Mouse (Mus musculus) lung, embryonic 16.5 days (tissue): Measurements from ENCODE around the gene Rhag. TPM values are rescaled to one million over a fixed set of nuclear protein-coding genes. Genes with fewer than 3 reads are reported as not detected.

Experiments
- ATAC-seq: fragments of 200-750 bp; cut with Nextera tagmentation; 2 replicates; pipeline ENCODE4 v1.8.0; 2017; ENCODE audit warnings: low read depth, mild to moderate bottlenecking, moderate library complexity
- H3K27ac ChIP-seq: fragments of 300-500 bp; sonication (generic); 2 replicates; pipeline ENCODE4 v1.5.1; 2014; ENCODE audit warnings: mild to moderate bottlenecking, control low read depth, low read length
- H3K27me3 ChIP-seq: fragments of 300-500 bp; sonication (generic); 2 replicates; pipeline ENCODE4 v1.6.1; 2014; ENCODE audit warnings: low read depth, low read length, mixed read lengths; ENCODE audit not compliant: control insufficient read depth, insufficient read depth
- H3K36me3 ChIP-seq: fragments of 300-500 bp; sonication (generic); 2 replicates; pipeline ENCODE4 v1.6.1; 2014; ENCODE audit warnings: low read length; ENCODE audit not compliant: control insufficient read depth, insufficient read depth
- H3K4me1 ChIP-seq: fragments of 300-500 bp; sonication (generic); replicated peaks from 2 replicates; pipeline ENCODE4 v1.6.1; 2014; ENCODE audit warnings: low read length, mixed read lengths; ENCODE audit not compliant: control insufficient read depth, insufficient read depth
- H3K4me2 ChIP-seq: fragments of 300-500 bp; sonication (generic); 2 replicates; pipeline ENCODE4 v1.6.1; 2014; ENCODE audit warnings: low read depth, low read length, control low read depth
- H3K4me3 ChIP-seq: fragments of 300-500 bp; sonication (generic); 2 replicates; pipeline ENCODE4 v1.5.1; 2014; ENCODE audit warnings: mild to moderate bottlenecking, low read length, control low read depth
- H3K9ac ChIP-seq: fragments of 300-500 bp; sonication (generic); 2 replicates; pipeline ENCODE4 v1.6.1; 2014; ENCODE audit warnings: low read length, control low read depth
- H3K9me3 ChIP-seq: fragments of 300-500 bp; sonication (generic); 2 replicates; pipeline ENCODE4 v1.6.1; 2016; ENCODE audit warnings: low read length; ENCODE audit not compliant: control insufficient read depth
- WGBS: fragments of 180-500 bp; shearing (Covaris S2); extraction: QIAGEN DNeasy Blood & Tissue Kit; methylation state at CpG from one replicate; pipeline ENCODE4 v1.1.7; 2014; 5-methylcytosine and 5-hydroxymethylcytosine counted together
- polyA plus RNA-seq: library from polyadenylated mRNA; unstranded; fragments of >200 nt; fragmentation: Nextera tagmentation; extraction: Ambion mirVana; gene quantifications from 2 replicates; pipeline ENCODE4 v1.2.1, GENCODE M21; 2015

The Rhag gene
- 0.83 and 2.2 TPM in 2 replicates for polyA plus RNA-seq

DNA sequence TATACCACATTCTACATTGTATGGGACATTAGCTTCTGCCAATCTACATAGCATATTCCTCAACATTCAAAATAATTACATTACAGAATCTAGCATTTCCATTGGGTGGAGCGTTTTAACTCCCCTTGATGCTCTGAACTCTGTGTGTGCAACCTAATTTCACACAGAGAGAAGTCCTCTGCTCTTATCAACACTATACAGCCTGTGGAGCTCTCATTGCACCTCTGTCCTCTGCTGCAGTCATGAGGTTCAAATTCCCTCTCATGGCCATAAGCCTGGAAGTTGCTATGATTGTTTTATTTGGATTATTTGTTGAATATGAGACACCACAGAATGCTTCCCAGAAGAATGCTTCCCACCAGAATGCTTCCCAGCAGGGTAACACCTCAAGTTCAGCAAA lies at the start of gene Rhag:
Gene Rhag (plus strand): TSS at position 193 of the 400 bp plus-strand sequence.
- H3K27me3 ChIP-seq, result no peaks in the 10 kb centered on the region
- no peak within 1 kb of the TSS for H3K4me2 ChIP-seq
- ATAC-seq, result no peak
- no peak within 1 kb of the TSS for H3K27ac ChIP-seq
- H3K4me3 ChIP-seq, result no peak within 1 kb of the TSS
- no peak within 1 kb of the TSS for H3K9ac ChIP-seq
- no peaks in the 10 kb centered on the region; the same call in 1 of the 2 replicates for H3K4me1 ChIP-seq
- H3K9me3 ChIP-seq, result no peaks in the 10 kb centered on the region
- H3K36me3 ChIP-seq, result no peaks in the 10 kb centered on the region
- 60% methylated on average over 1 of the region's 1 CpGs for WGBS

DNA sequence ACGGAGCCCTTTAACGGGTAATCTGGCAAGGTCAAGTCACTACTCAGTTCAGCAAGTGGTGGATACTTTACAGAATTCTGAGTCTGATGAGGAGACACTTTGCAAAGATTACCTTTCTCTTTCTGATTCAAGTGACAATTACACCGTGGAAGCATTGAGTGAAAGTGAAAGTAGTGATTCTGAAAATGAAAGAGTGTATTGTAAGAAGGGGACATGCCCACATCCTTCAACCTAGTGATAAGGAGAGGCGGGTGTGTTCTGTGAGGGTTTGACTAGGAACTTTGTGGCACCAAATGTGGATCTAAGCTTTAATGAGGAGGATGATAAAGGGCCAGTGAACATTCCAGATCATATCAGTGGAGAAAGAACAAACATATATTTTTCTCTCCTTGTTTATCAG lies 47.3 kb upstream of the Rhag start:
- H3K36me3 ChIP-seq, result no peaks in the 10 kb centered on the region
- no peaks in the 10 kb centered on the region for H3K27me3 ChIP-seq
- H3K9me3 ChIP-seq, result no peaks in the 10 kb centered on the region
- no peak overlapping the region for H3K9ac ChIP-seq
- WGBS, result 68% methylated on average over 4 of the region's 4 CpGs
- H3K4me2 ChIP-seq, result no peak overlapping the region
- no peaks in the 10 kb centered on the region for H3K4me1 ChIP-seq
- H3K4me3 ChIP-seq, result no peak overlapping the region
- no peak for ATAC-seq
- H3K27ac ChIP-seq, result no peak overlapping the region

DNA sequence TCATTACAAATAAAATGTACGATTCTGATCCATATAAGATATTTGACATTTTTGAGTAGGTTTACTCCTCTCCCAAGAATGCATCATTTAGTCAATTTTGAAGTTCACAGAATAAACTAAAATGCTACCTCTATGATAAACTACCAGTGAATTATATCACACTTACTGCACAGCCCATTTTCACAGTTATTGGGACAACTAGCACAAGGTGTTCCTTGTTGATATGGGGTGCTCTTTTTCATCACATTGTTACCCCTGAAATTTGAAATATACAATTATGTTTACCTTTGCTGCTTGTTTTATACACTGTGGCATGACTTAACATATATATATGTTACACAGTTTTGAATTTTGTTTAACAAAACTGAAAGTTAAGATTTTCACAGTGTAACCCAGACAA lies 43.8 kb upstream of the Rhag start:
- Histone ChIP-seq H3K4me2 (no peak overlapping the region), H3K27ac (no peak overlapping the region), H3K36me3 (no peaks in the 10 kb centered on the region), H3K9me3 (no peaks in the 10 kb centered on the region), H3K4me1 (no peaks in the 10 kb centered on the region), H3K4me3 (no peak overlapping the region), H3K27me3 (no peaks in the 10 kb centered on the region), H3K9ac (no peak overlapping the region)
- WGBS, result 77% methylated on average over 1 of the region's 1 CpGs
- ATAC-seq, result no peak

DNA sequence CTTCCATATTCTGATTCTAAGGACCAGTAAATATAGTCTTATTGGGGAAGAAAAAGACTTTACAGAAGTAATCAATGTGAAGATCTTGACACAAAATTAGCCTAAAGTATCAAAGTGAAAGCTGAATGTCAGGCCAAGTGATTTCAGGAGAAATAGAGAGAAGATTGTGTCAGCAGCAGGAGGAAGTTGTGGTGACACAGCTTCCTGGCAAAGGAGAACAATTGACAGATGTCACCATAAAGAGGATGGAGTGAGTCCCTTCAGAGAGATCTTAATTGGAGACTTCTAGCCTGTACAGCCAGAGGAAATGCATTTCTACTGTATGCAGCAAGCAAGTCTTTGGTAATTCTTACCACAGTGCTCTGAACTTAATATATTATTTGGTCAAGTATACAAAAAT lies 21.0 kb upstream of the Rhag start:
- Histone ChIP-seq H3K4me2 (no peak overlapping the region), H3K4me3 (no peak overlapping the region), H3K4me1 (no peaks in the 10 kb centered on the region), H3K9ac (no peak overlapping the region), H3K27me3 (no peaks in the 10 kb centered on the region), H3K27ac (no peak overlapping the region), H3K36me3 (no peaks in the 10 kb centered on the region), H3K9me3 (no peaks in the 10 kb centered on the region)
- ATAC-seq, result no peak

DNA sequence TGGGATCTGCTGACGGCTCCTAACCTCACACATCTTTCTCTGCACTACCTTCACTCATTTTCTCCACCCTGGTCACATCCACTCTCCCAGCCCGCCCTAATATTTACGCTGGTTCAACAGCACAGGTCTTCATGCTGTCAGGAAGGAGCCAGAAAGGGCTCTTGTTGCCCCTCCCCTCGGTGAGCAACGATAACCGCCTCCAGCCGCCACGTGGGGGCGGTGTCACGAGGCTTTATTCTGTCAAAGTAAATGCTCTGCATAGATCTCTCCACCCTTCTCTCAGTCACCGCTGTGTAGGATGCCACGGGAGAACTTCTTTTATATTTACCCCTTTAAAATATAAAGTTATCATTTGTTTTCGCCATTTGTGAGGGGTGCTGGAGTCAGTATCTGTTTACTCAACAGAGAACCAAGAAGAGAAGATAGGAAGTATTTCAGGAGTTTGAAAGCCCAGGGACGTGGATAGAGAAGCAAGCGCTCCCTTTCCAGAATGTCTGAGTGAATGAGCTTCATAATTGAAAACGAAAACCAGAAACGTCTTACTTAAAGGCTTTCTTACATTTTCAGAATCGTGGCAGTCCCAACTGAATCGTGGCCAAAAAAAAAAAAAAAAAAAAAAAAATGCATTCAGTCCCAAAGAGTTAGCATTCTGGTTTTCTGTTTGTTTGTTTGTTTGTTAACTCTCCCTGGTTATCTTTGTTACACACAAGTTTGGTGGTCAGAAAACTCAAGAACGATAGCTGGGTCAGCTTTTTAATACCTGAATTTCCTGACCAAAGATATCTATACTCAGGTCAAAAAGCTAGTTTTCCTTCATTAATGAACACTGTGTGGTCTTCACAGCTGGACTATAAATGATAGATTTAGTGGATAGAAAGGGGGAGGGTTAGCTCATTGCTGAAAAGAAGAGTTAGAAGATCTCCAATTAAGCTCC lies 16.7 kb upstream of the Rhag start:
- H3K9ac ChIP-seq, result no peak overlapping the region
- H3K4me3 ChIP-seq, result no peak overlapping the region
- H3K27me3 ChIP-seq, result no peaks in the 10 kb centered on the region
- ATAC-seq, result peak; percentile 57; the same call in 1 of the 2 replicates
- H3K36me3 ChIP-seq, result no peaks in the 10 kb centered on the region
- H3K4me2 ChIP-seq, result no peak overlapping the region
- no peak overlapping the region for H3K27ac ChIP-seq
- no peaks in the 10 kb centered on the region for H3K4me1 ChIP-seq
- 43% methylated on average over 20 of the region's 20 CpGs for WGBS
- H3K9me3 ChIP-seq, result no peaks in the 10 kb centered on the region

DNA sequence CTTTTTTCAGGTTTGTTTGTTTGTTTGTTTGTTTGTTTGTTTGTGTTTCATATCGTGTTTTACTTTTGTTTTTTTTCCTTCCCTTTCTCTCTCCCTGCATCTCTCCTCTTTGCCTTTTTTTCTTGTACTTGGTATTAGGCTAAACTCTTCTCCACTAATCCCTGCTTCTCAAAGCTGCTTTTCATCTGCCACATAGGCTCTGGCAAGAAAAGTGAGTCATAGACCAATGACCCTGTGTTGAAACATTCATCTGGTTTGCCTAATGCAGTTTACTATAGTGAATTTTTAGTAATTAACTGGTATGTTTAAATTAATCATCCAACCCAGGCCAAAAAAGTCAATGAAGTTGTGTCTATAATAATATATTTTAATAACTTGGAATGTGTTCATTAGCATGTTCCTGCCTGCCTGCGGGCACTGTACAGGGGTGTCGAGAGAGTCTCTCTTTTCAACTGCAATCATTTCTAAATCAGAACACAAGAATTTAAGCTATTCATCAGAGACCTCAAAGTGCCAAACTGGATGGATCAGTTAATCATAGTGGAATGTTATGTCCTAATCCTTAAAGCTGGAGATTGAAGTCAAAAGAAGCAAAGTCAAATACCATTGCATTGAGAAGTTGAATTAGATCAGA lies 8.1 kb upstream of the Rhag start:
- ATAC-seq, result no peak
- H3K36me3 ChIP-seq, result no peaks in the 10 kb centered on the region
- no peaks in the 10 kb centered on the region for H3K27me3 ChIP-seq
- no peak overlapping the region for H3K4me3 ChIP-seq
- whole genome bisulfite sequencing, result 66% methylated on average over 3 of the region's 3 CpGs
- H3K4me2 ChIP-seq, result no peak overlapping the region
- H3K27ac ChIP-seq, result no peak overlapping the region
- no peak overlapping the region for H3K9ac ChIP-seq
- no peaks in the 10 kb centered on the region; the same call in 1 of the 2 replicates for H3K4me1 ChIP-seq
- H3K9me3 ChIP-seq, result no peaks in the 10 kb centered on the region

DNA sequence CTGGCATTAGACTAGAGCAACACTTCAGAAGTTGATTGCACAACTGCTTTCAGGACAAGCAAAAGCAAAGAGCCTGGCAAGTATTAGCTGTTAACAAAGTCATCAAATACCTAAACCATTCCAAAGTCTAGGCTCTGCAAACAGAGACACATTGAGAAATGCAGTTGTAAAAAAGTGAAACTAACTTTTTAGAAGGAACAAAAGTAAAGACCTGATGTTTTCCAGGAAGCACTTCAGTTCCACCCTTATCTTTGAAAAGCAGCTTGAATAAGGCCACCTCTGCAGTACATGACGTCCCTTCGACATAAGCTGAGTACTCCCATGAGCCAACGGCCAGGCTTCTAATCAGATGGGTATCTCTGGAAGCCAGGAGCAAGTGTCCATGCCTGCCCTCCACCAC lies 4.4 kb upstream of the Rhag start:
- WGBS, result 19% methylated on average over 3 of the region's 3 CpGs

DNA sequence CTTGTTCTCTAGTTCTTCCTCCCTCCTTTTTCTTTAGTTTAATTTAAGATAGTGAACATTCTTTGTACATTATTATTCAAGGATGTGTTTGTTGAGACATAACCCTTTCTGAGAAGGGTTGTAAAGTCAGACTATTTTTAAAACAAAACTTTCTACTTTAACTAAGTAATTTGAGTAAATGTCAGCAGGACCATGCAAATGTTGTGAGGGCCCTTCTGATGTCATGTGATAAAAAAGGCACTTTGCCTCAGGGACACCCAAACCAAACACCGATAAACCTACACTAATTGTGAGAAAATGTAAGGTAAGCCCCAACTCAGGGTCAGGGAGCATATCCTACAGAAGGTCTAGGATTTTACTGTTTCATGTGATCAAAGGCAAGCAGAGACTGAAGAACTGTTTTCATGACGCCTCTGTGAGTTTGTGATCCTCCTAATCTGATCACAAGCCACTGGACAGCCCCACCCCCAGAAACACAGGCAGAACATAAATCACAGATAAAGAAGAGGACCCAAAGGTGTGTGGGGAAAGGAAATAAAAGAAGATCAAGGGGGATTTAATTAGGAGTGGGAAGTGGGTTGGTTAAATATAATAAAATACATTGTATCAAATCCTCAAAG lies 3.9 kb upstream of the Rhag start, which contains the start of gene Crisp2:
Gene Crisp2 (minus strand): TSS at position 51 of the 620 bp plus-strand sequence.
- Histone ChIP-seq H3K4me3 (no peak within 1 kb of the TSS), H3K4me2 (no peak within 1 kb of the TSS), H3K27ac (peak within 1 kb of the TSS; percentile 77), H3K36me3 (no peaks in the 10 kb centered on the region), H3K9ac (no peak within 1 kb of the TSS), H3K27me3 (no peaks in the 10 kb centered on the region), H3K4me1 (no peaks in the 10 kb centered on the region; the same call in 1 of the 2 replicates), H3K9me3 (no peaks in the 10 kb centered on the region)
- ATAC-seq, result no peak; the same call in 1 of the 2 replicates
- WGBS, result 27% methylated on average over 2 of the region's 2 CpGs

More for the DNA sequence above, 4.4 kb upstream of the Rhag start:
- Histone ChIP-seq H3K9me3 (no peaks in the 10 kb centered on the region), H3K9ac (no peak overlapping the region), H3K27ac (peak overlapping the region; percentile 77; the same call in 1 of the 2 replicates), H3K36me3 (no peaks in the 10 kb centered on the region), H3K4me1 (no peaks in the 10 kb centered on the region; the same call in 1 of the 2 replicates), H3K4me3 (no peak overlapping the region), H3K4me2 (no peak overlapping the region), H3K27me3 (no peaks in the 10 kb centered on the region)
- peak; percentile 96 for ATAC-seq

DNA sequence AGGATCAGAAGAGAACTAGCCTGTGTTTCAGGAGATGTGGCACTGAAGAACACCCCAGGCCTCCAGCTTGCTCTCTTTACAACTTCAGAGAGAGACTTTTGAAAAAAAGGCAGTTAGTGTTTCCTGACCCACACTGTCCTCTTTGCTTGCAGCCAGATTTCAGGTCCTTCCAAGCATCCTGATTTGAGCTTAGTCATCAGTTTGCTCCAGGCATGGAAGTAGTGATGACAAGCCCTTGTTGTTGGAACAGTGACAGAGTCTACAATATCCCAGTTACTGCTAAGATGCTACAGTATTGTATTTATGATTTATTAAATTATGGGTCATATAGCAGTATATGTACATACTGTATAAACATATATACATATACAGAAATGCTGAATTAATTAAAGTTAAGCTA lies 2.9 kb upstream of the Rhag start:
- H3K27ac ChIP-seq, result no peak overlapping the region
- no peaks in the 10 kb centered on the region for H3K9me3 ChIP-seq
- H3K36me3 ChIP-seq, result no peaks in the 10 kb centered on the region
- H3K4me1 ChIP-seq, result no peaks in the 10 kb centered on the region; the same call in 1 of the 2 replicates
- ATAC-seq, result no peak
- H3K4me3 ChIP-seq, result no peak overlapping the region
- H3K27me3 ChIP-seq, result no peaks in the 10 kb centered on the region
- H3K9ac ChIP-seq, result no peak overlapping the region
- H3K4me2 ChIP-seq, result no peak overlapping the region
